Mouse (Mus musculus): ENCODE results near the gene Gtf2a1l. TPM values are rescaled to one million over a fixed set of nuclear protein-coding genes. Genes with fewer than 3 reads are reported as not detected.
A peak's percentile ranks its signal among the peaks of the same experiment; 100 is the strongest.

The Gtf2a1l gene
- polyA plus RNA-seq, 1 experiment, result not detected

DNA sequence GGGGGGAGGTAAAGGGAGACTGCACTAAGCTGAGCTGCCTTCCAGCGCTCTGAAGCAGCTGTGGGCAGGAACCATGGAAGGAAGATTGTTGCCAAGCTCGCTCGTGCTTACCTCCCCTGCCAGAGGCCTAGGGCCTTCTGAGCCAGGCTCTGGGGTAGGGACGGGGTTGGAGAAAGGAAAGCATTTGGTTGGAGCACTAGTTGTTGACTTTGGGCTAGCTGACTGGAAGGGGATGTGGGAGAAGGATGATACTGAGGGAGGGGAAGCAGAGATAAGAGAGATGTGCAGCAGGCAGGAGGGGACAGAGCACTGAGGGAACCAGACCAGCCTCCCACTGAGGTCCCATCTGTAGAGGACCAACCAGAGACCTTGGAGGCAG lies 39.1 kb upstream of the Gtf2a1l start:
- DNase-seq, result peak; percentile 43
- H3K4me1 ChIP-seq (ENCODE audit: control insufficient read depth, insufficient read depth, low read length), result peaks cover 50% of the 10 kb centered on the region
- no peak overlapping the region for H3K4me3 ChIP-seq (replicated peaks; ENCODE audit: extremely low read depth, low read depth, low read length)
- peak; percentile 36; the same call in 1 of the 2 replicates for TF ChIP-seq POLR2A (IDR thresholded peaks at IDR 0.05; ENCODE audit: borderline replicate concordance, extremely low read depth, low read depth, low read length)
- TF ChIP-seq CTCF (IDR thresholded peaks at IDR 0.05; ENCODE audit: insufficient read depth, low read length), result no peak
- WGBS, result 15% methylated on average over 4 of the region's 4 CpGs

DNA sequence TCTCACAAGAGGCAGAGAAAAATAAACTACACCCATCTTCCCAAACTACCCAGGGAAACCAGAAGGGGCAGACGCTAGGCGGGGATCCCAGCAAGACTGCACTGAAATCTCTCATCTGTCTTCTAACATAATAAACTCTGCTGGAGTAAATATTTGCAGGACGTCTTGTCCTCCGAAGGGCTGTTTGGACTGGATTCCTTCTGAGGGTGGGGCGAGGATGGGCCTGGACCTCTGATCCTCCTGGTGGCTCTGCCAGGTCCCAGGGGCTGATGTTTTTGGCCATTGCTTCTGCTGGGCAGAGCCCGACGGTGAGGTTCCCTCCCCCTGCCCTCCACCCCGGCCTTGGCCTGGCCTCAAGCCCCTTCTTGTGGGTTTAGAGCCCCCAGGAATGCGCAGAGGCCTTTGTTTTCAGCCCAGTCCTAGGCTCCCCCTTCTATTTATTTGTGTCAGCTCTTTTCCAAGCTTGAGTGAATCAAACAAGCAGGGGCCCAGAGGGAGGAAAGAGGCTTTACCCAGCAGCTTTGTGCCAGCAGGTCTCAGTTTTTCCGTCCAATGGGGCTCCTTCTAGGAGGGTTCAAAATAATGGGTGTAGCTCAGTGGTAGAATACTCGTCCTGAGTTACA lies 38.4 kb upstream of the Gtf2a1l start:
- DNase-seq, result peak; percentile 63
- 15% methylated on average over 11 of the region's 11 CpGs for WGBS
- TF ChIP-seq CTCF (IDR thresholded peaks at IDR 0.05; ENCODE audit: insufficient read depth, low read length), result peak; percentile 36; the same call in 1 of the 2 replicates
- peak; percentile 9; the same call in 1 of the 2 replicates for TF ChIP-seq POLR2A (IDR thresholded peaks at IDR 0.05; ENCODE audit: borderline replicate concordance, extremely low read depth, low read depth, low read length)
- H3K4me3 ChIP-seq (replicated peaks; ENCODE audit: extremely low read depth, low read depth, low read length), result no peak overlapping the region
- H3K4me1 ChIP-seq (ENCODE audit: control insufficient read depth, insufficient read depth, low read length), result peaks cover 50% of the 10 kb centered on the region

DNA sequence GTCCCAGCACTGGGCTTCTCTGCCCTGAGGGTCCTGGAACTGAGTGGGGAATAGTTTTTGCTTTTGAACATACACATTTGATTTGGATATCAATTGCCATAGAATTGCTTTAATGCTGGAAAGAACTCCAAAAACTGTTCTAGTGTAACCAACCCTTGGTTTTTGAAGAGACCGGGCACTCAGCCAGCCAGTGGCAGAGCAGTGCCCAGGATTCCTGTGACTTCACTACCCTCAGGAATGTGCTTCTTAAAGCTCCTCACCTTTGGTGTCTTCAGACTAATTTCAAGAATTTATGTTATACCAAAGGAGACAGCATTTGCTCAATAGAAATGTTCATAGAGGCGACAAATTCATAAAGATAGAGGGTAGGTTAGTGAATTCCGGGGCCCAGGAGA lies 37.9 kb upstream of the Gtf2a1l start:
- H3K4me1 ChIP-seq (ENCODE audit: control insufficient read depth, insufficient read depth, low read length), result peaks cover 48% of the 10 kb centered on the region
- no peak for TF ChIP-seq POLR2A (IDR thresholded peaks at IDR 0.05; ENCODE audit: borderline replicate concordance, extremely low read depth, low read depth, low read length)
- TF ChIP-seq CTCF (IDR thresholded peaks at IDR 0.05; ENCODE audit: insufficient read depth, low read length), result no peak
- 42% methylated on average over 3 of the region's 3 CpGs for WGBS
- DNase-seq, result peak; percentile 63
- H3K4me3 ChIP-seq (replicated peaks; ENCODE audit: extremely low read depth, low read depth, low read length), result no peak overlapping the region

DNA sequence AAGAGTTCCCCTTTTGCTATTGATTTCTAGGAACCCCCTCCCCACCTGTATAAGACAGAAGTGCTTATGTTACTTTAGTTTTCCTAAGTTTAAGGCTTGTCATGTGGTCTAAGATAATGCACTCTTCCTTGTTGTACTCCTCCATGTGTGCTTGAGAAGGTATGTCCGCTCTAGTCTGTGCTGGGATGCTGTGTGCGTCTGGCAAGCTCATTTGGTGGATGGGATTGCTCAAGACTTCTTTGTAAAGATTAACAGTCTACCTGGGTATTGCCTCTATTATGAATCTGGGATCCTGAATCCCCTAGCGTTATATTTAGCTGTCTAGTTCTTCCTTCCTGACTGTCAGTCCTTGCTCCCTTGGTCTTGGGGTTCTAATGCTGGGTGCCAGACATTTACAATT lies 35.8 kb upstream of the Gtf2a1l start:
- no peak for DNase-seq
- TF ChIP-seq POLR2A (IDR thresholded peaks at IDR 0.05; ENCODE audit: borderline replicate concordance, extremely low read depth, low read depth, low read length), result no peak
- TF ChIP-seq CTCF (IDR thresholded peaks at IDR 0.05; ENCODE audit: insufficient read depth, low read length), result no peak
- Histone ChIP-seq H3K4me1 (ENCODE audit: control insufficient read depth, insufficient read depth, low read length) (peaks cover 29% of the 10 kb centered on the region), H3K4me3 (replicated peaks; ENCODE audit: extremely low read depth, low read depth, low read length) (no peak overlapping the region)
- 69% methylated on average over 3 of the region's 3 CpGs for WGBS

DNA sequence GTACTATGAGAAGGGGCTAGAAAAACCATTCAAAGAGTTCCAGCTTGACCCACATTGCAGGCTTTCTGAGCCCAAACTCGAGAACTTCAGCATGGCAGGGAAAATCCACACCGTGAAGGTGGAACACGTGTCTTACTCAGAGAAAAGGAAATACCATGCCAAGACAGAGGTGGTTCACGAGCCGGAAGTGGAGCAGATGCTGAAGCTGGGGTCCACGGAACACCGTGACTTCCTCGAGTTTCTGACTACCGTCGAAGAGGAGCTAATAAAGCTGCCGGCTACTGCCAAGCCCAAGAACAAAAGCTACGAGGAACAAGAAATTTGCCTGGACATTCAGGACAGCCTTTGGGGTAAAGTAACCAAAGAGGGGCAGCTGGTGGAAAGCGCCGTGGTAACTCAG lies 32.4 kb upstream of the Gtf2a1l start:
- DNase-seq, result no peak
- WGBS, result 85% methylated on average over 14 of the region's 14 CpGs
- Histone ChIP-seq H3K4me1 (ENCODE audit: control insufficient read depth, insufficient read depth, low read length) (peaks cover 18% of the 10 kb centered on the region), H3K4me3 (replicated peaks; ENCODE audit: extremely low read depth, low read depth, low read length) (no peak overlapping the region)
- TF ChIP-seq POLR2A (IDR thresholded peaks at IDR 0.05; ENCODE audit: borderline replicate concordance, extremely low read depth, low read depth, low read length) (no peak), CTCF (IDR thresholded peaks at IDR 0.05; ENCODE audit: insufficient read depth, low read length) (no peak)

DNA sequence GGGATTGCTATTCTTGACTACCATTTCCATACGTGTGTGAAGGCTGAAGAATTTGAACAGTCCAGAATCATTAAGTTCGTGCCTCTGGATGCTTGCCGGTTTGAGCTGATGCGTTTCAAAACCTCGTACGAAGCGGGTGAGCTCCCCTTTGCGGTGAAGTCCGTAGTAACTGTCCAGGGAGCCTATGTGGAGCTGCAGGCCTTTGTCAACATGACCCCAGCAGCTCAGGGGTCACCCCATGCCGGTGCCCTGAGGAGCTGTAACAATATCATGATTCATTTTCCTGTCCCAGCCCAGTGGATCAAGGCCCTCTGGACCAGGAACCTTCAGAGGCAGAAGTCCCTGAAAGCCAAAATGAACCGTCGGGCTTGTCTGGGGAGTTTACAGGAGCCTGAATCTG lies 31.9 kb upstream of the Gtf2a1l start:
- Histone ChIP-seq H3K4me3 (replicated peaks; ENCODE audit: extremely low read depth, low read depth, low read length) (no peak overlapping the region), H3K4me1 (ENCODE audit: control insufficient read depth, insufficient read depth, low read length) (peaks cover 14% of the 10 kb centered on the region)
- no peak for TF ChIP-seq CTCF (IDR thresholded peaks at IDR 0.05; ENCODE audit: insufficient read depth, low read length)
- no peak for TF ChIP-seq POLR2A (IDR thresholded peaks at IDR 0.05; ENCODE audit: borderline replicate concordance, extremely low read depth, low read depth, low read length)
- no peak for DNase-seq
- whole genome bisulfite sequencing, result 63% methylated on average over 12 of the region's 12 CpGs

DNA sequence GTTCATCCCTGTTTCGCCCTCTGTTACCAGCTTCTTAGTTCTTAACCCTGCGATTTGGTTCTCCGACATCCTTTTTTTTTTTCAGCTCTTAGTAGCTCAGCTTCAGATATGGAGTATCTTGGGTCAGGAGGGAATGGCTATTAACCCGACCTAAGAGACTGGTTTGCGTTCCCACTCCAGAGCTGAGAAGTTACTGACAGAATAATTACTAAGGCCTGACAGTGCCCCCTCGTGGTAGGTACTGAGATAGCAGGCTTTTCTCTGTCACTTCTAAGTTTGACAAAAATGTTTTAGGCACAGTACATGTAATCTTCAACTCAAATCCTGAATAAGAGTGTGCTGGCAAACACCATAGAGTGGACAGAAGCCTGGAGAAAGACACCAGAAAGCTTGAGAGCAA lies 27.4 kb upstream of the Gtf2a1l start:
- WGBS, result 25% methylated on average over 6 of the region's 6 CpGs
- H3K4me1 ChIP-seq (ENCODE audit: control insufficient read depth, insufficient read depth, low read length), result peaks cover 7% of the 10 kb centered on the region
- H3K4me3 ChIP-seq (replicated peaks; ENCODE audit: extremely low read depth, low read depth, low read length), result no peak overlapping the region
- peak; percentile 72 for DNase-seq
- TF ChIP-seq CTCF (IDR thresholded peaks at IDR 0.05; ENCODE audit: insufficient read depth, low read length), result peak; percentile 47
- TF ChIP-seq POLR2A (IDR thresholded peaks at IDR 0.05; ENCODE audit: borderline replicate concordance, extremely low read depth, low read depth, low read length), result no peak

DNA sequence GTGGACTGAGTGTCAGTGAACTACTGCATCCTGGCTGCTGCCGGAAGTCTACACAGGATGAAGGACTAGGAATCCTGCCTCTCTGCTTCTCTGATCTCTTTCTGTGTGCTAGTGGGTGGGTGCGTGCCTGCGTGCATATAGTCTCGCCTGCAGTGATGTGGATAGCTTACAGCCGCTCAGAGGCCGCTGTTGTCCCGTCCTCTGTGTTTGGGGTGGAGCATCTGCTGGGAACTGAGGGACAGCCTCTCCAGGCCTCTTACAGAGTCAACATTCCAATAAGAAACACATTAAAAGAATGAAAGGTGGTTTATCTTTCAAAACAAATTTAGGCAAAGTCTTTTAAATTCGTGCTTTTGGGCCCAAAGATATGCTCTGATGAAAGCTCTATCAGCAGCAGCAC lies 26.6 kb upstream of the Gtf2a1l start:
- no peak overlapping the region for H3K4me3 ChIP-seq (replicated peaks; ENCODE audit: extremely low read depth, low read depth, low read length)
- 86% methylated on average over 8 of the region's 8 CpGs for WGBS
- no peak for DNase-seq
- peaks cover 7% of the 10 kb centered on the region for H3K4me1 ChIP-seq (ENCODE audit: control insufficient read depth, insufficient read depth, low read length)
- TF ChIP-seq CTCF (IDR thresholded peaks at IDR 0.05; ENCODE audit: insufficient read depth, low read length) (no peak), POLR2A (IDR thresholded peaks at IDR 0.05; ENCODE audit: borderline replicate concordance, extremely low read depth, low read depth, low read length) (no peak)

DNA sequence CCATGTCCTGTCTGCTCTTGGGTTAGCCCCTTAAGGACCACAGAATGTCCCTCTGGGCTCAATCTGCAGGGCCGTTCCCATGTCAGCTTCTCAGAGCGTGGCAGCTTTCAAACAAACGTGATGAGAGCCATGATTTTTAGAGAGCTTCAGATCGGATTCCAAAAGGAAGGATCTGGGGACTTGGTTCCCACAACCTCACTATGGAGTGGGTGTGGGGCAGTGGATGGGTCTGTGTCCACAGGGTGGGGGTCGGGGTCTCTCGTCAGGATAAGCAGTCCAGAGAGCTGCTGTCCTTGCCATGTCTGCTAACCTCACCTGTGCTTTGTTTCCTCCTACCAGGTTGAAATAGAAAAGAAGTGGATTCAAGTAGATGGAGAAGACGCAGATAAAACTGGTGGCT lies 23.6 kb upstream of the Gtf2a1l start:
- WGBS, result 87% methylated on average over 7 of the region's 7 CpGs
- peaks cover 7% of the 10 kb centered on the region for H3K4me1 ChIP-seq (ENCODE audit: control insufficient read depth, insufficient read depth, low read length)
- DNase-seq, result no peak
- TF ChIP-seq CTCF (IDR thresholded peaks at IDR 0.05; ENCODE audit: insufficient read depth, low read length) (no peak), POLR2A (IDR thresholded peaks at IDR 0.05; ENCODE audit: borderline replicate concordance, extremely low read depth, low read depth, low read length) (no peak)
- no peak overlapping the region for H3K4me3 ChIP-seq (replicated peaks; ENCODE audit: extremely low read depth, low read depth, low read length)

DNA sequence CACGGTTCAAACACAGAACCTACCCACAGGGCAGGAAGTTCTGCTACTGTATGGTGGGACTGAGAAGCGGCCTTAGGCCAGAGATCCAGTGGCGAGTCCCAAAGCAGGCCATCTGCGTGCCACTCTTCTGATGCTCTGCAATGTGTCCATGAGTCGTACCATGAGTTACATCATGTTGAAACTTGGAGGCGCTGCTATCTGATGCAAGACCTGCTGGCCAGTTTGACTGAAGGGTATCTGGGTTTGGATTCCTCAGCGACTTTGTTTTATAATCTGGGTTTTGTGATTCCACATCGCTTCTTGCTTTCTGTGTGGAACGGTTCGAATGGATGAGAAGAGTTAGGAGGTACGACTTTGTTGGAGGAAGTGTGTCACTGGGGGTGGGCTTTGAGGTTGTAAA lies 23.2 kb upstream of the Gtf2a1l start:
- no peak for TF ChIP-seq CTCF (IDR thresholded peaks at IDR 0.05; ENCODE audit: insufficient read depth, low read length)
- no peak for TF ChIP-seq POLR2A (IDR thresholded peaks at IDR 0.05; ENCODE audit: borderline replicate concordance, extremely low read depth, low read depth, low read length)
- peaks cover 4% of the 10 kb centered on the region for H3K4me1 ChIP-seq (ENCODE audit: control insufficient read depth, insufficient read depth, low read length)

More for the DNA sequence above, 23.2 kb upstream of the Gtf2a1l start:
- DNase-seq, result no peak
- 86% methylated on average over 11 of the region's 11 CpGs for WGBS
- H3K4me3 ChIP-seq (replicated peaks; ENCODE audit: extremely low read depth, low read depth, low read length), result no peak overlapping the region
